Mouse (Mus musculus) T-cell, adult 2 months (primary cell): Measurements from ENCODE around the gene Myo5a.
A peak's percentile ranks its signal among the peaks of the same experiment; 100 is the strongest.

Experiments
- DNase-seq: peaks from one replicate; pipeline ENCODE4 v3.0.0; 2022; ENCODE audit warnings: low spot score

The Myo5a gene

DNA sequence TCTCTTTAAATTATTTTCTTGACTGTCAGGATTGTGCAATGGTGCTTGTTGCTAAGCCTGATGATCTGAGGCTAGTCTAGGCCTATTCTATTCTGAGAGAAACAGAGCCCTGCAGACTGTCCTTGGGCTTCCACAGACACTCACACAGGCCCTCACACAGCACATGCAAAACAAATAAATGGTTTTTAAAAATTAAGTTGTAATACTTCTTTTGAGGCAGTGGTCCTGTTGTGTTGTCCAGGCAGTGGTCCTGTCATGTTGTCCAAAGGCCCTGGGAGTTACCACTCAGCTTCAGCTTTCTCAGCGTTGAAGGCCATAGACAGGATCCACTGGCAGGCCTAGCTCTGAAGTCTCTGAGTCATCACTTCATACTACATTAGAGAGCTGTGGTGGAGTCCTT lies 130.7 kb downstream of the Myo5a start:
- DNase-seq, result no peak

DNA sequence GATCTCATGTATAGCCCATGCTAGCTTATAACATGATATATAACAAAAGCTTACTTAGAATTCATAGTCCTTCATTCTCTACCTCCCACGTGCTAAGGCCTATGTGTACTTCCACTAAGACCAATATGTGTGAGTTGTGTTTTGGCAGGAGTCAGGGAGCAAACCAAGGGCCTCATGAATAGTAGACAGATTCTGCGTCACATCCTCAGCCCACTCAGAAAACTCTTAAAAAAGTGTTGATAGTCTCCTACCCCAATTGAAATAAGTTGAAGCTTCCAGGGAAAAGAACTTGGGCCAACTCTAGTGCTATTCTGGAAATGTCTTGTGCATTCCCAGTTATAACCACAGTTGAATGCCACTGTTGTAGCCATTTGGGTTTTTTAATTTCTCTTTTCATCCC lies 131.2 kb downstream of the Myo5a start:
- no peak for DNase-seq

DNA sequence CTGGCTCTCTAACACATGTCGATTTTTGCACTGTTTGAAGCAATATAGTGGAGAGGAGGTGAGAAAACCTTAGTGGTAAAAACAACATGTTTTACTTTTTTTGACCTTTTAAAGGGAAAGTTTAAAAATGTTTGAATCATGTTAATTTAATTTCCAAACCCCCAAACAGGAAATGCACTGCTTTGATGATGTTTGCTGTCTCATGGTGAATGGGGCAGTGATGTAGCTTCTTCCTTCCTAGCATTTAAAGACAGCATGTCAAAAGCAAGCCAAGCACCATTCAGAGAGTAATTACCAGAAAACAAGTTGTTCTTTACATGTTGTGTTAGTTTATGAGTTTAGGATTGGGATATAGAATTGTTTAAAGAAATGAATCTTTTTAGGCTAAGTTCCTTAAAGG lies 138.4 kb downstream of the Myo5a start:
- DNase-seq, result no peak

DNA sequence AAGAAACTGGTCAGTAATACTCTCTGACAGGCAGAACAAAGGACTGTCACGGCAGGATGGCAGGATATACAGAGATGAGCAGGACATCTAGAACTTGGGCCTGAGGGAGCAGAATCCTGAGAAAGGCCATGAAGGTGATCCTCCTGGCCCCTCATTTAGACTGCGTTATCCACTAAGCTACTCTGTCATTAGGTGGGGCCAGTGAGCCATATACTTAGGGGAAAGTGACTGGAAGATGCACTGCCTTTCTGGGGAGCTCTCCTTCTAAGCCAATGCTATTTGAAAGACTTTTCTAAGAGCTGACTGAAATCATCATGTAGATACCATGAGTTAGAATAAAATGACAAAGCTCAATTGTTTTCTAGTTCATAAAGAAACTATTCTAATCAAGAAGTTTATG lies 139.5 kb downstream of the Myo5a start:
- no peak for DNase-seq

DNA sequence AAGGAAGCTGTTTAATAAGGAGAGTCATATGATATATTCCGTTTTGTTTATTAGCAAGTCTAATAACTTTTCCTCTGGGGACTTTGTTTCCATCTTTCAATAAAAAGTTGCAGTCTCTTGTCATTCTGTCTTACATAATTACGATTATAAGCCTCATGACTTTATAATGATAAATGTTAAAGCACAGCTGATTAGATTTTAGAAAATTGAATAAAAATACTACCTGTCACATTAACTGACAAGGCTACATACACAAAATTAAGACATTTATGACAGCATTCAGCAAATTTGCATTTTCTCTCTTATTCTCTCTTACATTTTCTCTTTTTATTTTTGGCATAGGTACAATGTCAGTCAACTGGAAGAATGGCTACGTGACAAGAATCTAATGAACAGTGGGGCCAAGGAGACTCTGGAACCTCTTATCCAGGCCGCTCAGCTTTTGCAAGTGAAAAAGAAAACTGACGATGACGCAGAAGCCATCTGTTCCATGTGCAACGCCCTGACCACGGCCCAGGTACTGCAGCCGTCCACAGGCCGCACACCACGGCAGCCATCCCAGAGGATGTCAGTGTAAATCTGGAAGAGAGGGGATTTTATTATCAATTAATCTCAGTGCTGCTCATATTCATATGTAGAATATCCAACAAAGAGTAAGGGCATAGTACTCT lies 144.1 kb downstream of the Myo5a start:
- DNase-seq, result no peak

DNA sequence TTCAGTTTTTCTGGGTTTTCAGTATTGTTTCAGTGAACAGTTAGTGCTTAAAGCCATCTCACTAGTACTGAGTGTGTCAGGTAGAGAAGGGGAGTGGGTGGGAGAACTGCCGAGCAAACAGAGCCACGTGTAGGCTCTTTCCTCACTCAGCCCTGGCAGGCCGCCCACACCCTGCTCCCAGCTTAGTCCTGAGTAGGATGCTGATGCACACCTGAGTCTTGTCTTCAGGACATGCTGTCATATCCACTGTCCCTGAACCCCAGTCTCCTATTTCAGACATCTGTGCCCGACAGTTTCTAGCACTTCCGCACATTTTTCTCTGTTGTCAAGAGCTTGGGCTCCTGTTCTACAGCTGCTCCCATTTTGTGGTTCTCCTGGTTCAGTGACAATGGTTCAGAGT lies 149.1 kb downstream of the Myo5a start:
- no peak for DNase-seq

DNA sequence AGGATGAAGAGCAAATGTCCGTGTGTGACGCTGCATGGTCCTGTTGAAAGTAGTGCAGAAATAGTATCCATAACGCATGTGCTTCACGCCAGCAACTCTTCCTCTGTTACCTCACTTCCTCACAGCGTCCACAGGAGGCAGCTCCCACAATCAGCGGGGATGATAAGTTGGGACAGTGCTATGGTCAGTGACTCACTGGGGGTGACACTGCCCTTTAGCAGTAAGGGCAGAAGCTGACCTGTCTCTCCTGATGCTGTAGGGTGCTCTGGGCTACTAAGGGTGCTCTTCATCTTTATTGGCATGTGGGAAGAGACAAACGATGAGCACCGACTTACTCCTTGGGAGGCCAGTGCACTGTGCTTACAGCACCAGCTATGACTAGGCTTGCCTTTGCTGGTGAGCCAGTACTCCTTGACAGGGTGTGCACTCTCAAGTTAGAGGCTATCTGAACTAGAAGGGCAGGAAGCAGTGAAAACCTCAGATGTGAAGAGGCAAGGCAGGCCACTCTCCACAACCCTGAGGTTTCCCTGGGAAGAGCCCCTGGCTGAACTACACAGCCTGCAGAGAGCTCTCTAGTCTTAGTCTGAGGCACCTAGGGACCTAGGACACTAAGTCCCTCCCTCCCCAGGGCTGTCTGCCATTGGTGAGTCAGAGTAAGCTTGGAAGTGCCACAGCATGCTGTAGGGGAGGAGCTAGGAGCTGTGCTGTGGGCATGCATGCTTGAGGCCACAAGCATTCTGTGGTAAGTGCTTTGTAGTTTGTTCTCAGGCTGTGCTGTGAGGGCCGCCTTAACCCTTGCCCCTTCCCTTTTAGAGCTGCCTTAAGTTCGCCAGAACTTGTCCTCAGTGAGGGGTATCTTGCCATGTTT lies 150.8 kb downstream of the Myo5a start:
- DNase-seq, result peak; percentile 19

DNA sequence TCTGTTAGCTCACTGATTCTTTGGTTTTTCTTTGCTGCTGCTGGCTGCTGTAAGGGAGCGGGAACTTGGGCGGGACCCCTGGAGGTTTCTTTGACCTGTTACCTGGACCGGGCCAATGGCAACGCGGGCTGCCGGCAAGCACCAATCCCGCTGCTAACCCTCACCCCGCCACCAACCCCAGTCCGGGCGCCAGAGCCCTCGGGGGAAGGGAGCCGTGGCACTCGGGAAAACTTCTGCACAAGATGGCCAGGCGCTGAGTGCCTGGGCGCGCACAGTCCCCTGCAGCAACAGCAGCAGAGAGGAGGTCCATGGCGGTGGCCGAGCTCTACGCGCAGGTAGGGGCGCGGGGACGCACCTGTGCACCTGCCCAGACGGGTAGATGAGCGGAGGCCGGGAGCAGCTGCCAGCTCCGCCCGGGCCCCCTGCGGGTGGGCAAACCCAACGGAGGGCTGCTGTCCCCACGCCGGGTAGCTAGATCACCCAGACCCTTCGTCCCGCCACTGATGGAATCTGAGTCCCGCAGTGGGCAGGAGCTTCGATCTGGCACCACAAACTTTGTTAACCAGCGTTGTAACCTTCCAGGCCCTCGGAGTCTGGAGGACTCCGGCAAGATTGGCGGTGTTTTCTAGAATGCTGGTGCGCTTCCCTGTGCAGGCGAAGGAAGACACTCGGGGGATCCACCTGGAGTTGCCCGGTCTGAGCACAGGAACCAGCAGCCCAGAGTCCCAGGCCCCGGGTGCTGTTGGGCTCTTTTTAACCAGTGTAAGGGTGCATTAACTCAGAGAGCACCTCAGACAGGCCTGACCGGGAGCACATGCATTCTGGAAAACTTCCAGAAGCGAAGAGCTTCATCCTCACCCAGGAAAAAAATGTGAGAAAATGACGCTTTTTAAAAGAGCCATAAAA lies 161.3 kb downstream of the Myo5a start, which contains the start of gene Myo5c:
Myo5c (plus strand) TSS at position 180 of the 906 bp plus-strand sequence.
- no peak for DNase-seq

DNA sequence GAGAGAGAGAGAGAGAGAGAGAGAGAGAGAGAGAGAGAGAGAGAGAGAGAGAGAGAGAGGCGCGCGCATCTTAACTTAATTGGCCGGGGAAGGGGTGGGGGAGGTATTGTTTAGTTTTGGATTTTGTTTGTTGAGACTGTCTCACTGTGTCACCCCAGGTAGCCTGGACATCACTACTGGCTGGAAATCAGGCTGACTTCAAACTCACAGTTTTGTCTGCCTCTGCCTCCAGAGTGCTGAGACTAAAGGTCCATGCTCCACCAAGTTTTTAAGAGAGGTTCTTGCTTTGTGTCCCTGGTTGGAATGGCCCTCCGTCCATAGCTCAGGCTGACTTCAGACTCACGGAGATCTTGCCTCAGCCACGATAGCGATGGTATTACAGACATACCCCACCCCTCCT lies 162.0 kb downstream of the Myo5a start:
- DNase-seq, result no peak

DNA sequence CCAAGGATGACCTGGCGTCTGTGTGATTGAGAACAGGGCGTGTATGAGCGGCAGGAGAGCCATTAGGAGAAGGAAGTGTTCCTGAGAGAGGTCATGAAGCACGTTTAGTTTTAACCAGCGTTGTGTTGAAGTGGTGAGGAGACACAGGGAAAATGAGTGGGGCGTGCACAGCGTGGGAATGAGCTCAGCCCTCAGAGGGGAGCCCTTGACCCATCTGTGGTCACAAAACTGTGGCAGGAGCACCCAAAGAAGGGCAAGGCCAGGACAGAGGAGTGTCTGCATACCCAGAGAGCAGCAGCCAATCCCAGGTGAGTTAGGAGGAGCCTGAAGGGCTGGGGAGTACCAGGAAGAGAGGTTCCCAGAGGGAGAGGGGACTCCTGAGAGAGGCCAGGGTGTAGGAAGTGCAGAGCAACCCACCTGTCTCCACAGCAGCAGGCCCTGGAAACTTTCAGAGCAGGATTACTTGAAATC lies 163.5 kb downstream of the Myo5a start:
- DNase-seq, result no peak

DNA sequence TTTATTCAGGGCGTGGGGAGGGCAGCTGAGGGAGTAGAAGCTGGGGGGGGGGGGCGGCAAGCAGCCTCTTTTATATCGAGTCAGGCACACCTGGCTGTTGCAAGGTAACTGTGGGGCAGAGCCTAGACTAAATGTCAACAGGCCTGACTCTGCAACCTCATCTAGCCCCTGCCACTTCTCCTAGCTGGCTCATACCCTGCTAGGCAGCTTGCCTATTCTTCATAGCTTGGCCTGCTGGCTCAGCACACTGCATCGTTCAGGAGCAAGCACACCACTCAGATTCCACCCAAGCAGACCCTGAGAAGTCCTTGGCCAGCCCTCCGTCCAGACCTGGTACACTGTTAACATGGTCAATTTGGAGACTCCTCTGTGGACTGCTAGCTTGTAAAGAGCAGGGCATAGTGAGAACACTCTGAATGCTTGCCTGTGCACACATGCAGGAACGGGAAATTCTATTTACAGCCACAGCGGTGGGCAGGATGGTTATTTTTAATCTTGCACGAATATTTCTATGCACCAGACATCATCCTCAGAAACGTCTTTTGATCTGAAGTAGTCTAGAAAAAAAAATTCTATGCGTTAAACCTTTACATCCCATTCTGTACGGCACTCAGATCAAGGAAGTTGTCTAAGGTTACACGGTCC lies 164.3 kb downstream of the Myo5a start:
- no peak for DNase-seq

DNA sequence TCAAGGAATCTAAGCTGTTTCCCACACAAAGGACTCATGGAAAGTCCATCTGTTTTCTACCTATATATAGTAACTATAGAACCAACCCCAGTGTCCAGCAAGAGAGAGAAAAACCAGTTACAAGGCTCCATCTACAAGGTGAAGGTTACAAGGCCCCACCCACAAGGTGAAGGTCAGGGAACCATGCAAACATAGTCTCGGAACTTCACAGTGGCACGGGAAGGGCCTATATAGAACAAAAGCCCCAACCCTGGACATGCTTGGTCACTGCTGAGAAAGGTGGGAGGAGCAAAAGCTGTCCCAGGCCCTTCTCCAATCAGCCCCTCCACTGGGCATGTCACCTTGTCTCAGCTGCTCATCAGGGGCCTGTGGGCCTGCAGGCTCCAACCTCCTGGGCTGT lies 164.9 kb downstream of the Myo5a start:
- DNase-seq, result no peak

DNA sequence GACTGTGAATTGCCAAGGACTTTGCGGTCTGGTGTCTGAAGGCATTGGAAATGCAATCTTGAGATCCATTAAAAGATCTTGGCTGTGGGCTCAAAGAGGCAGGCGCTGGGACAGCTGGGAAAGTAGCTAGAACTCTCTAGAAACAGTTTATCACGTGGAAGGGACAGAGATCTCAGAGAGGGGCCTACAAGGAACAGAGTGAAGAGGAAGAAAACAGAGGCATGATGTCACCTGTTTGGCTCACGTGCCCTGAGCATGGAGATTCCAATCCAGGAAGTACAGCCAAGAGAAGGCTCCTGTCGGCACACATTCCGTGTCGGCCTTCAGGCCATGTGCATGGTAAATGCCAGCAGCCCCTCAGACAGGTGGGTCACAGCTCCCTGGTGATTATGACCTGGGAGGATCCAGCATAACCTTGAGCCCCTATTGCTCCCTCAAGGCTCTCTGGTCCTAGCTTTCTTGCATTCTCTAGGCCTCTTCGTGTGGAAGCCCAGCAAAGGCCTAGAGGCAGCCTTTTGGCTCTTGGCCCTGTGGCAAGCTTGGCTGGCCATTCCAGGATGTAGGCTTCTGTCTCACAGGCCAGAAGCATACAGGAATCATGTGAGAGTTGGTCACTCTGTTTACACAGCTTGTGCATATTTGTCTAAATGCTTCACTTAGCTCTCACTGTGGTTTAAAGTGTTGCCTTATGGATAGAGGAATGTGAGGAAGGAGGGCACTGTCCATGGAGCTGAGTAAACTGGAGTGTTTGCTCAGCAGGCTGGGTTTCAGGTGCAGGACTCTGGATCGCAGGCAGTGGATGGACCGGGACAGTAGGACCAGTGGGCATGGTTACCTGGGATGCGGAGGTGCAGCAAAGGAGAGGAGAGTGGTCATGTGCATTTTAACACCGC lies 165.8 kb downstream of the Myo5a start:
- DNase-seq, result no peak

DNA sequence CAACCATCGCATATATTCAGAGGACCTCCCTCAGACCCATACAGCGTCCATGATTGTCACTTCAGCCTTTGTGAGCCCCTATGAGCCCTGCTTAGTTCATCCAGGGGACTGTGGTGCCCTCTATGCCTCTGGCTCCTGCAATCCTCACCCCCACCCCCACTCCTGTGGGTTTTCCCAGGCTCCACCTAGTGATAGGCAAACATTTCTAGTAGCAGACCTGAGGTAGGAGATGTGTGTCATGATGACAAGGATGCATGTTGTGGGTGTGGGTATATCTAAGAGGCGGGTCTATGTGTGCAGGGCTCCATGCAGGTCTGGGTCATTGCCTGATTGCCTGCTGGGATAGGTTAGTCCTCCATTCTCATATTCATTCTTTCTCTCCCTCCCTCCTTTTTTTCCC lies 167.4 kb downstream of the Myo5a start:
- no peak for DNase-seq

DNA sequence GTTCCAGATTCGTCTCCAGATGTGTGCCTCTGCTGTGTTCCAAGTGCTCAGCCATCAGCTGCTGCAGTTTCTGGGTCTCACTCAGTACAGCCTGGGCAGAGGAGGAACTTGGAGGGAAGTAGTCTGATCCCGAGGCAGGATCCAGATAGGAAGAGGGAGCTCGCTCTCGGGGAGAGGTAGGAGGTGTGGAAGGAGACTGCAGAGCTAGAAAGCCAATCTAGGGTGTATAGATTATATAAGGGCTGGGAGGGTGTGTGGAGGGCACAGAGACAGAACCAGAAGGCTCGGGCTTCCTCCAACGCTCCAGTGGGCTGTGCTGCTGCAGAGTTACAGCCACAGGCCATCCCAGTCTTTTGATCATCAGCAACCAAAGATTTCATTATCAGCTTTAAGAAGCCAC lies 172.2 kb downstream of the Myo5a start:
- no peak for DNase-seq

DNA sequence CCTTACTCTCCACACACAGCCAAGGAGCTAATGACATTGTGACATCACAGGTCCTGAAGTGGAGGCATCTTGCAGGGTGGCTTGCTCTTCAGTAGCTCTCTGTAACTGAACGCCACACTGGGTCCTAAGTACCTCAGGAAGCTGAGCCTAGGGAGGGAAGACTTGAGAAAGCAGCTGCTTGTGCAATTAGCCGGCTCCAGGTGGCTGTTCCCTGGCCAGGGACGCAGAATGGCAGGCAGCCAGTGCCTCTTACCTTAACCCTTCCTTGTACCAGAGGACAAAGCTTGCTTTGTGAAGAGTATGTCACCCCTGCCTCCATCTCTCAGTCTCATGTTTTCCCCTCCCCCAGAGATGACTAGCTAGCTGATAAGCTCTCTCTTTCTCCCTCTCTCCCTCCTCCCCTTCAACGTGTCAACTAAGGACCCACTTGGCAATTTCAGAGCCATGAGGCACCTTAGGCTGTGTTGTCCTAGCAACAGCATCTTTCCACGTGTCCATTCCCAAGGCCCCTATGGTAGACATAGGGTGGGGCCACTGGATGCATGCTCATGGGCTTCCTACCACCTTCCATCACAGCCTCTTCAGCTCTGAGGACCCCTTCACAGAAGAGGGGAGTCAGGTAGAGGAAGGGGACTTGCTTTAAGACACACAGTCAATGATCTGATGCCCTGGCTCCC lies 173.1 kb downstream of the Myo5a start:
- no peak for DNase-seq

DNA sequence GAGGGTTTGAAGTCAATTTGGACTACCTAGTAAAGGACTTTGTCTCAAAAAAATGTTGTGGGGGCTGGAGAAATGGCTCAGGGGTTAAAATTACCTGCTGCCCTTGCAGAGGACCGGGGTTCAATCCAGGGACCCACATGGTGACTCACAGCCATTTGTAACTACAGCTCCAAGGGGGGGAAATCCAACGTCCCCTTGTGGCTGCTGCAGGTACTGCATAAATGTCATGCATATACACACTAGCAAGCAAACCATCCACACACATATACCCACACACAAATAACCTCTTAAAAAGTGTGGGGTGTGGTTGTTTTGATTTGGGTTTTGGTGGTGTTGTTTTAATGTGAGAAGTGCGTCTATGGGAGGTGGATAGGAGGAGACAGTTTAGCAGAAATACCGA lies 173.7 kb downstream of the Myo5a start:
- no peak for DNase-seq

DNA sequence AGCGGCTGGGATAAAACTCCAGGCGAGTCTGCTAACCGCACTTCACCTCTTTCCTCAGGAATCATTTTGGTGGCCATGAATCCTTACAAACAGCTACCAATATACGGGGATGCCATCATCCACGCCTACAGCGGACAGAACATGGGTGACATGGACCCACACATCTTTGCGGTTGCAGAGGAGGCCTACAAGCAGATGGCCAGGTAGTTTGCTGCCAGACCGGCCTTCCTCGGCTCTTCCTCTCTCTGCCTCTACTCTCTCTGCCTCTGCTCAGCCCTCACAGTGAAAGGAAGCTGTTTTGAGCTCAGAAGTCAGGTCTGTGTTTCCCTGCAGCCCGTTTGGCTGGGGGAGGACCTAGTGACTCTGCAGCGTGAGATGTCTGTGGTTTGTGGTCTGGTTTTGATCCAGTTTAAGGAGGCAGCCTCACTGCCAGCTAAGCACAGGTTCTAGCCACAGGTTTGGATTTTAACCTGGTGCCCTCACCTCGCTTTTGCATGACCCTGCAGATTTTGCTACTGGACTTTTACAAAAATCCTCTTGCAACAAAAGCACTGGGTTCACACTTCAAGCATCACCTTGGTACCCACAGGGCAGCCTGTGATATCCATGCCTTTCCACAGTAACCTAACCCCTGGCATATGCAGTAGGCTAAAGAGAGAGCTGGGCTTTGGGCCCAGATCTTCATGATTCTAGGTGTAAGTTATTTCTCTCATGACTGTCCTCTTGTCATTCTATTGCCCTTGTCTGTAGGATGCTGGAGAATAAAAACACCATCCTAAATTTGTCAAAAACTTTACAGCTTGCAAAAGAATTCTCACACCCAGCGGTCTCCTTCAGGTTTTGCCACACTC lies 175.5 kb downstream of the Myo5a start:
- peak; percentile 43 for DNase-seq

DNA sequence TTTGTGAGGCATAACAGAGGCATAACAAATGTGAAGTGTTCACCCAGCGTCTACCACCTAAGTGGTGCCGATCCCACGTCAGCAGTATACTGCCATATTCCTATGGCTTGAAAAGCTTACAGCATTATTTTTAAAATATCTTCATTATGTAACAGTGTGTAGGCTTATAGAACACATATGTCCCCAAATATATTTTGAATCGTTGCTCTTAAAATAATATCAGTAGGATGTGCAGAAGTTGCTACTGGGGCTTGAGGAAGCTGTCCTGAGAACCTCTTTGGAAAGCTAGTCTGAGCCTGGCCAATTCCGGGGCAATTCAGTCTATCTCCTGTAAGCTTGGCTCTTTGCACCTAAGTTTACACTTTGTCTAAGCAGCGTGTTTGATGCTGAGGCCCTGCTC lies 177.1 kb downstream of the Myo5a start:
- no peak for DNase-seq
